Mouse (Mus musculus): Measurements from ENCODE around the gene Yrdc. TPM values are rescaled to one million over a fixed set of nuclear protein-coding genes. Genes with fewer than 3 reads are reported as not detected.
A peak's percentile ranks its signal among the peaks of the same experiment; 100 is the strongest.

The Yrdc gene
- polyA plus RNA-seq, 1 experiment from 2014 or later = 42.6 TPM

DNA sequence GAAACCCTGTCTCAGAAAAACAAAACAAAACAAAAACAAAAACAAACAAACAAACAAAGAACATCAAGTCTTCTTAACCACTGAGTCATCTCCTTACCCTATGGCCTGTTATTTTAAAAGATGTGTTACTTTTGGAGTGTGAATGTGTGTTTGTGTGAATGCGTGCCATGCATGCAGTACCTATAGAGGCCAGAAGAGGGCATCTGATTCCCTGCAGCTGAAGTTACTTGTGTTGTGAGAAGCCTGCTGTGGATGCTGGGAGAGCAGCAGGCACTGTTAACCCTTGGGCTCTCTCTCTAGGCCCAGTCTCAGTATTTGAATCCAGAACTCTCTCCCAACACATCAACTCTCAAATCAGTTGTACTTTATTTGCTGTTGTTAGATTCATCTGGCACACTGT lies 22.2 kb downstream of the Yrdc start:
- Histone ChIP-seq H3K4me1 (ENCODE audit: control insufficient read depth, insufficient read depth, low read depth, low read length) (no peaks in the 10 kb centered on the region), H3K36me3 (ENCODE audit: control insufficient read depth, insufficient read depth, low read length) (no peaks in the 10 kb centered on the region), H3K4me2 (ENCODE audit: low read length) (no peak overlapping the region), H3K4me3 (ENCODE audit: low read length) (no peak overlapping the region), H3K9me3 (ENCODE audit: control insufficient read depth, low read length) (no peaks in the 10 kb centered on the region), H3K27ac (ENCODE audit: low read depth, low read length) (no peak overlapping the region), H3K27me3 (replicated peaks; ENCODE audit: control insufficient read depth, insufficient read depth, low read length) (no peaks in the 10 kb centered on the region), H3K9ac (ENCODE audit: low read depth, low read length) (no peak overlapping the region)
- WGBS = 84% methylated on average over 1 of the region's 1 CpGs
- no peak for ATAC-seq

GRCm38 (mm10) chr4:124880599-124880998 lies 30.1 kb downstream of the Yrdc start, which contains the start of gene Epha10:
Gene Epha10 (plus strand): TSS chr4:124880899.
- Histone ChIP-seq H3K4me3 (ENCODE audit: low read length) (peak within 1 kb of the TSS; percentile 61), H3K36me3 (ENCODE audit: control insufficient read depth, insufficient read depth, low read length) (no peaks in the 10 kb centered on the region), H3K9me3 (ENCODE audit: control insufficient read depth, low read length) (0 out of 2 replicates have a peak, but pooled peaks cover 3% of the 10 kb centered on the region), H3K9ac (ENCODE audit: low read depth, low read length) (peak within 1 kb of the TSS; percentile 70), H3K27ac (ENCODE audit: low read depth, low read length) (peak within 1 kb of the TSS; percentile 71), H3K4me1 (ENCODE audit: control insufficient read depth, insufficient read depth, low read depth, low read length) (peaks cover 13% of the 10 kb centered on the region), H3K27me3 (replicated peaks; ENCODE audit: control insufficient read depth, insufficient read depth, low read length) (peaks cover 7% of the 10 kb centered on the region; the same call in 1 of the 2 replicates), H3K4me2 (ENCODE audit: low read length) (peak within 1 kb of the TSS; percentile 72)
- 4% methylated on average over 10 of the region's 11 CpGs for WGBS
- ATAC-seq = no peak

DNA sequence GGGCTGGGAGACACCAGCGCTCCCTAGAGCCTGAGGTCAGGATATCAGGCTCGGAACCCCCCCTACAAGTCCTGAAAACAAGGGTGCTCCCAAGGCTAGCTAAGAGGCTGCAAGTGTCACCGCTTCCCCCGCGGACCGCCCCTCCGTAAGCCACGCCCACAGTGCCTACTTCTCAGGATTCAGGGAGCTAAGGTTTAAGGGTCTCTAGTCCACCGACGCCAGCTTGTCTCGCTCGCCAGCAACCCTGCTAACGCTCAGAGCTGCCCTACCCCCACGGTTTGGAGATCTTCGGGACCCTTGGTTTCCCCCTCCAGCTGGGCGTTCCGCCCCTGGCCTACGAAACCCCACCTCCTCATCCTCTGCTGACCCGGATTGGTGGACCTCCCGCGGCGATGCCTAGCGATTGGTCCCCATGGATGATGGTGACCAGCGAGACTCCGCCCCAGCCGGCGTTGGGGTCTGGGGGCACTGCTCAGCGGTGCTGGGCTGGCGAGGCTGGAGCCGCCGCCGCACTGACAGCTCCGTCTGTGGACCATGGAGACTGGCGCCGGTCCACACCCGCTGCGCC lies 30.9 kb downstream of the Yrdc start:
- H3K36me3 ChIP-seq (ENCODE audit: control insufficient read depth, insufficient read depth, low read length) = no peaks in the 10 kb centered on the region
- H3K9ac ChIP-seq (ENCODE audit: low read depth, low read length) = peak overlapping the region; percentile 70
- peak; percentile 96 for ATAC-seq
- under 1% methylated on average over 37 of the region's 37 CpGs for WGBS
- peak overlapping the region; percentile 61 for H3K4me3 ChIP-seq (ENCODE audit: low read length)
- H3K4me2 ChIP-seq (ENCODE audit: low read length) = peak overlapping the region; percentile 72
- peak overlapping the region; percentile 71 for H3K27ac ChIP-seq (ENCODE audit: low read depth, low read length)
- peaks cover 13% of the 10 kb centered on the region for H3K4me1 ChIP-seq (ENCODE audit: control insufficient read depth, insufficient read depth, low read depth, low read length)
- H3K9me3 ChIP-seq (ENCODE audit: control insufficient read depth, low read length) = 0 out of 2 replicates have a peak, but pooled peaks cover 3% of the 10 kb centered on the region
- peaks cover 9% of the 10 kb centered on the region; the same call in 1 of the 2 replicates for H3K27me3 ChIP-seq (replicated peaks; ENCODE audit: control insufficient read depth, insufficient read depth, low read length)

DNA sequence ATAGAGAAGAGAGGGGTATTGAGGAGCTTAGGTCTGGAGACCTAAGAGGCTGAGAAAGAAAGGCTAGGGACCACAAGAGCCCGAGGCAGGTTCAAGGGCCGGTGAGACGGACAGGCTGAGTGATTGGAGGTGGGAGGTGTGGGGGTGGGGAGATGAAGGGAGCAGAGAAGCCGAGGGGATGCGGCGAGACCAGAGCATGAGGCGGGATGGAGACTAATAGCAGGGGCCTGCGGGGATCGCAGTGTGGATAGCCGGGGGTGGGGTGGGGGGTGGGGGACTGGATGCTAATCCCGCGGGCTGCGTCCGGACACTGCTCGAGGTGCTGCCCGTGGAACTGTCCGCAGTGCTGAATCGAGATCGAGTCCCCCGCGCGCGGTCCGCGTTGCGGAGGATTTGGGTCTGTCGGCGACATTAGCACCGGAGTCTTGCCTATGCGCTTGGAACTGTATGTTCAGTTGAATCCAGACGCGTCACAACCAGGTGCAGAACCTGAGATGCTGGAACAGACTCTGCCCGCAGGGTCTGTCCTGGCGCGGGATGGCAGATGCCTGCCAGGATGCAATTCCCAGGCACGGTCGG lies 31.8 kb downstream of the Yrdc start:
- peak; percentile 8; the same call in 1 of the 2 replicates for ATAC-seq
- peak overlapping the region; percentile 61 for H3K4me3 ChIP-seq (ENCODE audit: low read length)
- H3K4me2 ChIP-seq (ENCODE audit: low read length) = peak overlapping the region; percentile 72
- H3K27ac ChIP-seq (ENCODE audit: low read depth, low read length) = peak overlapping the region; percentile 71
- under 1% methylated on average over 31 of the region's 37 CpGs for WGBS
- 0 out of 2 replicates have a peak, but pooled peaks cover 3% of the 10 kb centered on the region for H3K9me3 ChIP-seq (ENCODE audit: control insufficient read depth, low read length)
- peak overlapping the region; percentile 70 for H3K9ac ChIP-seq (ENCODE audit: low read depth, low read length)
- no peaks in the 10 kb centered on the region for H3K36me3 ChIP-seq (ENCODE audit: control insufficient read depth, insufficient read depth, low read length)
- peaks cover 9% of the 10 kb centered on the region; the same call in 1 of the 2 replicates for H3K27me3 ChIP-seq (replicated peaks; ENCODE audit: control insufficient read depth, insufficient read depth, low read length)
- peaks cover 13% of the 10 kb centered on the region for H3K4me1 ChIP-seq (ENCODE audit: control insufficient read depth, insufficient read depth, low read depth, low read length)

DNA sequence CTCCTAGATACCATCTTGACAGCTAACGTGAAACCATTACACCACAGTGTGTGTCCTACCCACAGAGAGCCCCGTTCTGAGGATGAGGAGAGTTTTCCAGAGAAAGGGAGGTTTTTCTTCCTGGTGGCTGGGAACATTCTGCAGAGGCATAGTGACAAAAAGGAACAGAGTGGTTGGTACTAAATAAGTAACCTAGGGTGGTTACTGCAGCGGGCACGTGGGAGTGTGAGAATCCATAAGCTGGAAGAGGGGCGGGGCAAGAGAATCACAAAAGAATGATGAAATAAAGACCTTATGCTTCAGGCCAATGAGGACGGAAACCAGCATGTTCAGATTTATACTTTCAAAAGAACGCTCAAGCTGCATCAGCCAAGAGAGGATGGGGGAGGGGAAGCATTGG lies 38.2 kb downstream of the Yrdc start:
- no peak overlapping the region for H3K4me3 ChIP-seq (ENCODE audit: low read length)
- H3K27me3 ChIP-seq (replicated peaks; ENCODE audit: control insufficient read depth, insufficient read depth, low read length) = peaks cover 6% of the 10 kb centered on the region
- H3K4me1 ChIP-seq (ENCODE audit: control insufficient read depth, insufficient read depth, low read depth, low read length) = no peaks in the 10 kb centered on the region
- no peak overlapping the region for H3K27ac ChIP-seq (ENCODE audit: low read depth, low read length)
- H3K36me3 ChIP-seq (ENCODE audit: control insufficient read depth, insufficient read depth, low read length) = no peaks in the 10 kb centered on the region
- ATAC-seq = no peak
- 67% methylated on average over 7 of the region's 7 CpGs for WGBS
- no peak overlapping the region for H3K9ac ChIP-seq (ENCODE audit: low read depth, low read length)
- H3K4me2 ChIP-seq (ENCODE audit: low read length) = no peak overlapping the region
- no peaks in the 10 kb centered on the region for H3K9me3 ChIP-seq (ENCODE audit: control insufficient read depth, low read length)

- no peak for ATAC-seq
- 81% methylated on average over 2 of the region's 2 CpGs for WGBS
- Histone ChIP-seq H3K4me1 (ENCODE audit: control insufficient read depth, insufficient read depth, low read depth, low read length) (peaks cover 3% of the 10 kb centered on the region), H3K27ac (ENCODE audit: low read depth, low read length) (no peak overlapping the region), H3K36me3 (ENCODE audit: control insufficient read depth, insufficient read depth, low read length) (no peaks in the 10 kb centered on the region), H3K4me3 (ENCODE audit: low read length) (no peak overlapping the region), H3K27me3 (replicated peaks; ENCODE audit: control insufficient read depth, insufficient read depth, low read length) (peaks cover 8% of the 10 kb centered on the region), H3K4me2 (ENCODE audit: low read length) (no peak overlapping the region), H3K9ac (ENCODE audit: low read depth, low read length) (no peak overlapping the region), H3K9me3 (ENCODE audit: control insufficient read depth, low read length) (no peaks in the 10 kb centered on the region)
Measured at GRCm38 (mm10) chr4:124889935-124890334, 39.5 kb downstream of the Yrdc start.

- H3K4me1 ChIP-seq (ENCODE audit: control insufficient read depth, insufficient read depth, low read depth, low read length) = peaks cover 8% of the 10 kb centered on the region
- H3K4me2 ChIP-seq (ENCODE audit: low read length) = no peak overlapping the region
- H3K27ac ChIP-seq (ENCODE audit: low read depth, low read length) = no peak overlapping the region
- WGBS = 74% methylated on average over 5 of the region's 5 CpGs
- no peaks in the 10 kb centered on the region for H3K9me3 ChIP-seq (ENCODE audit: control insufficient read depth, low read length)
- peaks cover 10% of the 10 kb centered on the region for H3K27me3 ChIP-seq (replicated peaks; ENCODE audit: control insufficient read depth, insufficient read depth, low read length)
- no peak overlapping the region for H3K9ac ChIP-seq (ENCODE audit: low read depth, low read length)
- no peak for ATAC-seq
- no peak overlapping the region for H3K4me3 ChIP-seq (ENCODE audit: low read length)
- no peaks in the 10 kb centered on the region for H3K36me3 ChIP-seq (ENCODE audit: control insufficient read depth, insufficient read depth, low read length)
Measured at GRCm38 (mm10) chr4:124890831-124891230, 40.4 kb downstream of the Yrdc start.

DNA sequence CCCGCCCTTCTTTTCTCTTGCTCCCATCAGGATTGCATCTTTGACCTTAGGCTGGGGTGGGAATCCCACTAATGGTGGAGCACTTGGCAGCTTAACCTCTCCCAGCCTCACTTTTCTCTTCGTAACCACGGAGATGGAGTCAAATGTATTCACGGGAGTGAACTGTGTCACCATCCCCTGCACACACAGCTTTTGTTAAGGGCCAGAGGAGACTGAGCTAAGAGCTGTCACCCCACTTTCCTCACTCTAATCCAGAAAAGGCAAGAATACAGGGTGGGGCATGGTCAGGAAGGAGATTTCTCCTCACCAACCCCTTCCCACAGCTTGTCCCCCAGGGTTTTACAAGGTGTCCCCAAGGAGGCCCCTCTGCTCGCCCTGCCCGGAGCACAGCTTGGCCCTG lies 43.3 kb downstream of the Yrdc start:
- peak; percentile 5; the same call in 1 of the 2 replicates for ATAC-seq
- Histone ChIP-seq H3K4me1 (ENCODE audit: control insufficient read depth, insufficient read depth, low read depth, low read length) (peaks cover 9% of the 10 kb centered on the region), H3K9ac (ENCODE audit: low read depth, low read length) (peak overlapping the region; percentile 73), H3K4me2 (ENCODE audit: low read length) (peak overlapping the region; percentile 85), H3K9me3 (ENCODE audit: control insufficient read depth, low read length) (no peaks in the 10 kb centered on the region), H3K27ac (ENCODE audit: low read depth, low read length) (no peak overlapping the region), H3K27me3 (replicated peaks; ENCODE audit: control insufficient read depth, insufficient read depth, low read length) (peaks cover 13% of the 10 kb centered on the region), H3K36me3 (ENCODE audit: control insufficient read depth, insufficient read depth, low read length) (no peaks in the 10 kb centered on the region), H3K4me3 (ENCODE audit: low read length) (peak overlapping the region; percentile 52)
- 26% methylated on average over 6 of the region's 6 CpGs for WGBS

DNA sequence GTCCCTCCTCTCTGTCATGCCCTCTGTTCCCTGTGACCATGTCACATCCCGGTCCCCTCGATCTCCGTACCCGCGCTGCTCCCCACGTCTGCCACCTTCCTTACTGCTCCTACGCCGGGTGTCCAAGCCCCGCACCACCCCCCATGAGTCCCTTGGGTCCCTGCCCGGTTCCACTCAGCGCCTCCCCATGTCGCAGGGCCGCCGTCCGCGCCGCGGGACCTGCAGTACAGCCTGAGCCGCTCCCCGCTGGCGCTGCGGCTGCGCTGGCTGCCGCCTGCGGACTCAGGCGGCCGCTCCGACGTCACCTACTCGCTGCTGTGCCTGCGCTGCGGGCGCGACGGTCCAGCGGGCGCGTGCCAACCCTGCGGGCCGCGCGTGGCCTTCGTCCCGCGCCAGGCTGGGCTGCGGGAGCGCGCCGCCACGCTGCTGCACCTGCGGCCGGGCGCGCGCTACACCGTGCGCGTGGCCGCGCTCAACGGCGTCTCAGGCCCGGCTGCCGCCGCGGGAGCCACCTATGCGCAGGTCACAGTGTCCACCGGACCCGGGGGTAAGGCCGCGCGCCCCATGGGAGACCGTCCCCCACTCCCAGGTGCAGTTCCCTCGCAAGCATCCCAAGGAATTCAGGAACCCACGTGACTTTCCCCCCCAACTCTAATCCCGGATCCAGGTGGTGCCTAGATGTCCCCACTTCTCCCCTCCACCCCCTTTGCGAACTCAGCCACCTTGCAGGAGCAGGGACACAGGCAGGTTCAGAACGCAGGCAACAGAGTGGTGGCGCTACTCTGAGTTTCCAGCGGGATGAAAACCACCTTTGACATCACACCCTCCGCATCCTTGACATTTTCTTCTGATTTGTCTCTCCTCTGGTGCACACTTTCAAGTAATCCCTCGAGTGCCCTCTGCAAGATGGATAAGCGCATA lies 44.3 kb downstream of the Yrdc start:
- Histone ChIP-seq H3K9ac (ENCODE audit: low read depth, low read length) (peak overlapping the region; percentile 73), H3K4me1 (ENCODE audit: control insufficient read depth, insufficient read depth, low read depth, low read length) (peaks cover 10% of the 10 kb centered on the region), H3K4me3 (ENCODE audit: low read length) (peak overlapping the region; percentile 52), H3K4me2 (ENCODE audit: low read length) (peak overlapping the region; percentile 85), H3K36me3 (ENCODE audit: control insufficient read depth, insufficient read depth, low read length) (no peaks in the 10 kb centered on the region), H3K27ac (ENCODE audit: low read depth, low read length) (peak overlapping the region; percentile 44; the same call in 1 of the 2 replicates), H3K9me3 (ENCODE audit: control insufficient read depth, low read length) (no peaks in the 10 kb centered on the region), H3K27me3 (replicated peaks; ENCODE audit: control insufficient read depth, insufficient read depth, low read length) (peaks cover 13% of the 10 kb centered on the region)
- peak; percentile 82 for ATAC-seq
- WGBS = 2% methylated on average over 53 of the region's 83 CpGs
